Mouse (Mus musculus) G1E-ER4 (cell line): ENCODE measurements around the gene Crhr1. TPM values are rescaled to one million over a fixed set of nuclear protein-coding genes. Genes with fewer than 3 reads are reported as not detected.

Experiments used
- GATA1 ChIP-seq: IDR thresholded peaks from one replicate; pipeline ENCODE4 v1.8.0; 2012; ENCODE audit warnings: low read length, inconsistent platforms
- polyA plus RNA-seq: library from polyadenylated mRNA; stranded (reverse); fragments of >175 nt; gene quantifications from 2 replicates; pipeline ENCODE4 v1.2.3, GENCODE M21; 2012

Crhr1 gene
- polyA plus RNA-seq, 1 experiment = not detected

DNA sequence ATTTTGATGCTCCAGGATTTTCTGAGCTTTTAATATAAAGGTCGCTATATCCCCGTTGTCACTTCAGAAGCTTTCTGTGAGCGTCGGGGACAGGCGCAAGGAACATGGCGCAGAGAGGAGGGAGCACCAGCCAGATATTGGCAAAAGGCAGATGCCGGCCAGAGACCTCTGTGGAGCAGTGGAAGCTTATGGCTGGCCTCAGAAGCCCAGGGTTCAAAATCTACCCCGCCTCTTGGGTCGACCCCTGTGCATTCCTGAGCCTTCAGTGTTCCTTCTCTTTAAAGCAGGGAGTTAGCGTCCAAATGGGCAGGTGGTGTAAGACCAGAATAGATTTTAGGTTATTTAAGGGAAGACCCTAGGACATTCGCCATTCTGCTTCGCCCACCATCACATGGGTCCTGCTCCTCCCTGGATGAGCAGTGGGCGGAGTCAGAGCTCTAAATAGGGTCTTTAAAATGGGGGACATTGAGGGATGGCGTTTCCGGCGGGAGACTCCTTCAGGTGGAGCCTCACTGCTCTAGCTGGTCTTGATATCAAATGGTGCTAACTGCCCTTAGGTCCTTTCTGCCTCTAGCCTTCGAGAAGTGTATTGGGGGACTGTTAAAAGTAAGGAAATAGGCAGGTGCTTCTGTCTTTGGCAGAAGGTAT is 25.7 kb downstream of the Crhr1 start:
- TF ChIP-seq GATA1 = no peak

DNA sequence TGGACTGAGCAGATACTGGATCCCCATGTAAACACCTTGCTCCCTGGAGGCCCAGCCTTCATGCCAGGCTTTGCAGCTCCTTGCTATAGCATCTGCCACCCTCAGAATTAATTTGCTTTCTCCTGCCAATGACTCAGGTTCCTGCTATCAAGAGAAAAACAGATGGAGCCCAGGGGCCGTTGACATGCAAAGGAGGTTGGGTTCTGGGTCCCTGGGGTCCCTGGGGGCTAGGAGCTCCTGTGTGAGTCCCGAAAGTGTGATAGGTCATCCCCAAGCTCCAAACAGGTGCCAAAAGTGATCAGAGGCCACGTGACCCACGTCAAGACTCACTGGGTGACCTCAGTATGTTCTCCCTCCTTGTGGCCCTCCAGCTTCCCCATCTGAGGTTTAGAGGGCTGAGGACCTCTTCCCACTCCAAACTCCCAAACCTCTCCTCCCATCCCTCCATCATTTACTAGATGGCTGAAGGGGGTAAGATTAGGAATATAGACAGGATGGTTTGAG is 27.2 kb downstream of the Crhr1 start:
- TF ChIP-seq GATA1 = no peak

DNA sequence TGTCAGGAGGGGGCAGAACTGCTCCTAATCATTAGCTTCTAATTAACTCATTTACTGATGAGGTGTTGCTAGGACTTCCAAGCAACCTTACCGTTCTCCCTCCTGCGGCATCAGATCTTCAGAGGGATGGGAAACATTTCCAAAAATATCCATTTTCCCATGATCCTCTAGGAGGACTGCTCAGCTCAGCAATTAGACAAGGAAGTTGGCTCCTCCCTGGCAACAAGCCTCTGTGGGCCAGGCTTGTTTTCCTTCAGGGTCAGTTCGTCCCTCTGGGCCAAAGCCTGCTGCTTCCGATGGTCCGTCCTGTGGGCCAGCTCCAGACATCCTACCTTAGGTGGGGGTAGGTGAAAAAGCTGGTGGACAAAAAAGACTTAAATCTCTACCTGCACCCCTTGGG is 28.5 kb downstream of the Crhr1 start:
- no peak for TF ChIP-seq GATA1

DNA sequence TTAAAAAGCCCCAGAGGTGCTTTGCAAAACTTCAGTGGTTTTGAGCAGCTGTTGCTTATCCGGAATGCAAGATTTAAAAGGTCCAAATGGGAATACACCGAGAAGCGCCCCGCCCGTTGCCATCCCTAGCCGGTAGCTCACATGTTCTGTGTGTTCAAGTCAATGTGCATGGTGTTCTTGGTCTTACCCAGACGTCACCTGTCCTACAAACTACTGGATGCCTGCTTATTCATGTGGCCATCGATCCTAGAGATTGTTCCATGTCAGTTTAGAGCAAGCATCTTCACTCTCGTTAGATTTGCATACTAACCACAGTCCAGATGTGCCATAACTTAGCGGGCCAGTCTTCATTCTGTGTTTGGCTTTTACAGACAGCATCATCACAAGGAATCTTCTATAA is 31.6 kb downstream of the Crhr1 start:
- TF ChIP-seq GATA1 = no peak

DNA sequence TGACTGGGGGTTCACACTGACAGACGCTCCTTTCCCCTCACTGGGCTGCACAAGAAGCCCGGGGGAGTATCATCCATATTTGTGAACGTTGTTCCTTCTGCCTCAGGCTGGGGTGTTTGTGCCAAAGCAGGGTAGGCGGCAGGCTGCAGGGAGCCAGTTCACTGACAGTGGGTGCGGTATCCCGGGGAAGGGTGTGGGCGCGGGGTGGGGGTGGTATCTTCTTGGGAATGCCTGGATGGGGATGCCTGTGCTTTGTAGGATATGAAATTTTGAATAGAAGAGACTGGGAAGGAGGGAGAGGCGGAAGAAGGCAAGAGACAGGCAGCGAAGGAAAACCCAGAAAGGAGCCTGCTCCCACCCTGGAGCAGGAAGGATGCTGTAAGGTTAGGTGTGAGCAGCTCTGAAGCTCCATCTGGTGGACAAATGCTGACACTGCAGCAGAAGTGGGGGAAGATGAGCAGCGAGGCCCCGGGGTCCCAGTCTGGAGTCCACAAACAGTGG is 38.7 kb downstream of the Crhr1 start:
- TF ChIP-seq GATA1 = no peak

DNA sequence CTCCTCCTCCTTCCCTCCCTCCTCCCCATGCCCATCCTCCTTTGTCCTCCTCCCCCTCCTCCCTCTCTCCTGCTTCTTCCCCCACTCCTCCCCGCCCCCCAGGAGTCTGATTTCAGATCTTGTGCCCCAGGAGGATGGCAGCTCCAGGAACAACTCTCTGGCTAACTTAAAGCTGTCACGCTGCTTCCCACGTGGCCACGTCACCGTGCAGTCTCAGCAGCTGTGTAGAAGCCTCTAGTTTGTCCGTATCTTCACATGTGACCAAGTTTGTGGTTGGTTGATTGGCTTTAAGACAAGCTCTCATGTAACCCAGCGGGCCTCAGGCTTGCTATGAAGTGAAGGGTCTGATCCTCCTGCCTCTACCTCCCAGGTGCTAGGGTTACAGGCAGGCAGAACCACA is 46.2 kb downstream of the Crhr1 start:
- TF ChIP-seq GATA1 = no peak

DNA sequence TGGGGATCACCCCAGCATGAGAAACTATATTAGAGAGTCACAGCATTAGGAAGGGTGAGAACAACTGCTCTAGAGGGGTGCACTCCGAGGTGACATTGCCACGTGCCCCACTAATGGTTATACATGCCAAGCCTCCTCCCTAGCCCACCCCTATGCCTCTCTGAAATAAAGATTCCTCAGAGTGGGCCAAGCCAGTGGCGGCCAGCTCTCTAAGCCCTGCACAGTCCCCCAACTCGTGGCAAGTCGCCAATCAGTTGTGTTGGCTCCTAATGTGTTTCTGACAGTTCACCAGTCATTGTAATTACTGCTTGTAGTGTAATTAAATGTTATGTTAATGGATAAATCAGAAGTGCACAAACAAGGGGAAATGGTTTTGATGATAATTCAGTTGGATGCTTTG is 47.1 kb downstream of the Crhr1 start:
- no peak for TF ChIP-seq GATA1

DNA sequence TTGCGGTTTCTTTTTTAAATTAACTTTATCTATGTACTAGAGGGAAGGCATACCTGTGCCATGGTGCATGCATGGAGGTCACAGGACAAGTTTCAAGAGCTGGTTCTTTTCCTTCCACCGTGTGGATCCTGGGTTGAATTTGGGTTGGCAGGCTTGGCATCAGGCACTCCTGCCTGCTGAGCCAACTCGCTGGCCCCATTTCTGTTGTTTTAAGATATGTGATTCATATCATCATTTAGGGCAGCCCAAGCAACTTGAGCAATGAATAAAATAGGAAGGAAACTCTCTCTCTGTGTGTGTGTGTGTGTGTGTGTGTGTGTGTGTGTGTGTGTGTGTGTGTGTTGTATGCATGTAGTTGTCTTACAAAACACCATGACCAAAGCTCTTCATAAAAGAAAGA is 49.5 kb downstream of the Crhr1 start:
- TF ChIP-seq GATA1 = no peak

DNA sequence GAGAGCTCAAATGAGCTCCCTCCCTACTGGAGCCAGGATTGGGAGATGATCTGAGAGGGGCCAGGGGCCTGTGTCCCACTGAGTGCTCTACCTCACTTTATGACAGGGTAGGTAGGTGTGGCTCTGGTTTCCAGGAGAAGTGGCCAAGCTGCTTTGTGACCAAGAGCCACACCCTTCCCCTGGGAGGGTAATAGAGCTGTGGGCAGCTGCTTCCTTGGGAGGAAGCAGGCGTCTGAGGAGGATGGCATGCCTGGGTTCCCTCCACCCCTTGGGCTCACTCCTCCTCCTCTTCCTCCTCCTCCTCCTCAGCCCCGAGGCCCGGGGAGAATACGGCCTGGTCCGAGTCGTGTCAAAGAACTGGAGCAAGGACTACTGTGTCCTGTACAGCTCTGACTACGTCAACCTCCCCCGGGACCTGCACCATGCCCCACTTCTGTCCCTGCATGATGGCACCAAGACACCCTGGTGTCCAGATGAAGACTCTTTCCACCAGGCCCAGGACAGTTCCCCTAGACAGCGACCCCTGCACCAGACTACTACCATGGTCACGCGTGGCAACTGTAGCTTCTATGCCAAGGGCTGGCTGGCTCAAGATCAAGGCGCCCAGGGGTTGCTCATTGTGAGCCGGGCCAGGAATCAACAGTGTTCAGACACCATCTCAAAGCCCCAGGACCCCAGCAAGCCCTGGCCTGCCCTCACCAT is 53.6 kb downstream of the Crhr1 start, which contains the start of gene Sppl2c:
Sppl2c (plus strand) TSS at position 193 of the 702 bp plus-strand sequence.
- TF ChIP-seq GATA1 = no peak

DNA sequence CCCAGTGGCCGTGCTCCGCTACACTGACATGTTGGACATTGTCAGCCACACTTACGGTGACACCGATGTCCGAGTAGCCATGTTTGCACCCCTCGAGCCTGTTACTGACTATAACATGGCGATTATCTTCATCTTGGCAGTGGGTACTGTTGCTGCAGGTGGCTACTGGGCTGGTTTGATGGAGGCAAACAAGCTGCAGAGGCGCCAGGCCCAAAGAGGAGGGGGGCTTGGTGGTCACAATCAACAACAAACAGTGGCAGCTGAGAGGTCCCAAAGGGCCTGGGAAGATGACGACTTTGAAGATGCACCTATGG is 54.1 kb downstream of the Crhr1 start:
- TF ChIP-seq GATA1 = no peak

DNA sequence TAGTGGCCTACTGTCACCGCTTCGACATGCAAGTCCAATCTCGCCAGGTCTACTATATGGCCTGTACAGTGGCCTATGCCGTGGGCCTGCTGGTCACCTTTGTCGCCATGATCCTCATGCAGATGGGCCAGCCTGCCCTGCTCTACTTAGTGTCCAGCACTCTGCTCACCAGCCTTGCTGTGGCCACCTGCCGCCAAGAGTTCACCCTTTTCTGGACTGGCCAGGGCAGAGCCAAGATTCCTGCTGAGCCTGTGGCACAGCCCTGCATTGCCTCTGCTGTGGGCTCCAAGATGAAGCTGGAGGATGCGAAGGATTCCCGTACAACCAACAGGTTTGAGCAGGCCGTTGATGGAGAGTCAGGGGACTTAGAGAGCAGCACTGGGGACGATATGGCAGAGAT is 55.1 kb downstream of the Crhr1 start:
- no peak for TF ChIP-seq GATA1

DNA sequence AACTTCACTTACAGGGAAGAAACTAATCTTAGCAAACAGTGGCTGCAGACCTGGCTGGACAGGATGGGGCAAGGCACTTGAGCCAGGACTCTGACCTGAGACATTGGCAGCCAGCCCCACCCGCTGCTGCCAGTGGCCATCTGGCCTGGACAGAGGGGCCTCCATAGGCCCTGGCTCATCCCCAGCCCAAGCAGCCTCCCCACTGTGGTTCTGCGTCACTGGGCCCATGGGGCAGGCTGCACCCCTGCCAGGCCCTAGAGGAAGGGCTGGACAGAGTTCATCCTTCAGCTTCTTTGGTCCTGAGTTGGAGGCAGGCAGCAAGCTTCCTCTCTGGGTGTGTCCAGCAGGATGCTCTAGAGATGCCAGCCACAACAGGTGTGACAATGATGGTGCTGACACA is 57.4 kb downstream of the Crhr1 start:
- TF ChIP-seq GATA1 = no peak

DNA sequence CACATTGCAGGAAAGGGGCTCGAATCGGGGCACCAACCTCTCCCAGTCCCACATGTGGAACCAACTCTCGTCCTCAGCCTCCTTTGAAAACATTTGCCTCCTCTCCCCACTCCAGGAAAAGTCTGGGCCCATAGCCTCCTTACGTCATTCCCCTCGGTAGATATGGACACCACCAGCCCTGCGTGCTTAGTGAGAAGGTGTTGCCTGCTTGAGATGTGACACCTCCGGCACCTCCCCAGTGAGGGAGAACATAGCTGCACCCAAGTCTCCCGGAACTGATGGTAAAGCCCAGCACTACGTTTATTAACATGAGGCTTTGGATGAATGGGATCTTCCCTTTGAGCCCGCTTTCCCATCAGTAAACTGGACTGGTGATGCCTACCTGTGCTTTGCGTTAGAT is 62.7 kb downstream of the Crhr1 start:
- TF ChIP-seq GATA1 = no peak

DNA sequence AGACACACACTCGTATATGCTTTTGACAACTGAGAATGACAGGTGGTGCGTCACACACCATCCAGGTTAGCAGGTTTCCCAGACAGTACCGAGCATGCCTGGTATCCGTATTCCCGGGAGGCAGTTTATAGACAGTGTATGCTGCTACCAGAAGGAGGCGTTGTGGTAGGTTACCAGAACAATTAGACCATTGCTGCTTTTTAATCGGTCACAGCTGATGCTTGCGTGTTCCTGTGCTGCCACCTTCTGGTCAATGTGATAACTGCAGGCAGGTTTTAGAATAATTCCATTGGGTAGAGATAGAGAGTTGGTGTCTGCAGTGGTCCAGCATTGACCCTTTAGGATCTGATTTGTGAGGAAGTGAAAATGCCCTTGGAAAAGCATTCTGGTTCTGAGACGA is 63.1 kb downstream of the Crhr1 start:
- TF ChIP-seq GATA1 = no peak

DNA sequence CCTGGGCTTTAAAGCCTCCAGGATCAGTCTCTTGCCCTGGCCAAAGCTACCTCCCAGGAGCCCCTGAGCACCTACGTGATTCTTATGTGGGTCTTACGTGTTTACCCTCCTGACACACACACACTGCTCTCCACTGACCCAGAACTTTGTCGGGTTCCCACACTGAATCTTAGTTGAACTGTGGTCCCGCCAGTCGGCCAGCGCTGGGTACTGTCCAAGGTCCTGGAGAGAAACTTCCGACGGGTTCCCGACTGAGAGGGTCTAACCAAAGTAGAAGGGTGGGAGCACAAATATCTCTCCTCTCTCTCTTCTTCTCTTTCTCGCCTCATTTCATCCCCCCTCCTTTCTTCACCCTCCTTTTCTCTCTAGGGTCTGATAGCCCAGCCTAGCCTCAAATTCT is 65.2 kb downstream of the Crhr1 start:
- TF ChIP-seq GATA1 = no peak

DNA sequence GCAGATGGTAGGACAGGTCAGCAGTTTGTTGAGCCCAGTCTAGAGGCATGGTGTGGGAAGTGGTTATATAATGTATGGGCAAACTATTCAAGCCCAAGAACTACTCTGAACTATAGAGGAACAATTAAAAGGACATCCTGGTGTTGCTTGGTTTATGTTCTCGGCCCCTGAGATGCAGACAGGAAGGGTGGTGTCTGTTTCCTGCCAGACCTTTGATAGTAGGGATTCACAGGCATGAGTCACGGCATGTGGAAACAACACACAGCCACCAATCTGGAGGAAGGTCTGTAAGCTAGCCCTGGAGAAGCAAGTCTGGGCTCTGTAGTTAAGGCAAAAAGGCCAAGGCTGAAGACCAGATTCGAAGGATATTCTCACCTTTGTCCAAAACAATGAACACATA is 70.6 kb downstream of the Crhr1 start:
- no peak for TF ChIP-seq GATA1

DNA sequence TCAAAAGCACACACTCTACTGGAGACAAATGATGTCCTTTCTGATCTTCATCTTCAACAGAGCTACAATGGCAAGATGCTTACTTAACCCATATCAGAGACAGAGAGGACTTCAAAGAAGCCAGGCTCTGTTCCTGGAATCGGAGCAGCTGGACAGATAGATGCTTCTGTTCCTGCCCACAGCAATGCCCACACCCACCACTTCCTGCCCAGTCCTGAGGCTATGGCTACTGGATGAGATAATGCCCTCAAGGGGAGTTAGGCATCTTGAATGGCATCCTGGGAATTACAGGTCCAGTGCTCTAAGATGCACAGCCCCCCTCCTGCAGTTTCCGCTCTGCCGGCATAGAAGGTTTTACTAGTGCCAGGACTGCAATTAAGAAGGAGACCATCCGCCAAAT is 73.9 kb downstream of the Crhr1 start:
- TF ChIP-seq GATA1 = no peak
